Mouse (Mus musculus) kidney, postnatal 25 days (tissue): ENCODE measurements around the gene Habp4.
A peak's percentile ranks its signal among the peaks of the same experiment; 100 is the strongest.

Experiments used
- DNase-seq, 2 experiments: peaks; one replicate each; pipeline ENCODE4 v3.0.0; 2021; ENCODE audit warnings: mixed read lengths in 2 of 2

Gene Habp4

GRCm38 (mm10) chr13:64161548-64161915 is at the start of gene Habp4:
TSS of gene Habp4 (plus strand) at chr13:64161824.
- peak; percentile 99 for DNase-seq

GRCm38 (mm10) chr13:64117442-64117841 is 44.2 kb upstream of the Habp4 start:
- no peak for DNase-seq

- DNase-seq, result no peak
Observed at GRCm38 (mm10) chr13:64120760-64121159, 40.9 kb upstream of the Habp4 start.

- DNase-seq, result peak in 1 of 2 experiments; percentile 23
Observed at GRCm38 (mm10) chr13:64123491-64124188, 38.0 kb upstream of the Habp4 start.

GRCm38 (mm10) chr13:64124886-64125285 is 36.7 kb upstream of the Habp4 start:
- DNase-seq, result no peak

- DNase-seq, result no peak
Observed at GRCm38 (mm10) chr13:64126316-64126715, 35.3 kb upstream of the Habp4 start.

GRCm38 (mm10) chr13:64128858-64129615 is 32.6 kb upstream of the Habp4 start, which contains the start of gene Slc35d2:
TSS of gene Slc35d2 (minus strand) at chr13:64129368.
- DNase-seq, result peak; percentile 77 to 92

GRCm38 (mm10) chr13:64129616-64130375 is 31.8 kb upstream of the Habp4 start:
- peak; percentile 69 to 82 for DNase-seq

GRCm38 (mm10) chr13:64150121-64150520 is 11.5 kb upstream of the Habp4 start:
- no peak for DNase-seq

GRCm38 (mm10) chr13:64152241-64152669 is 9.4 kb upstream of the Habp4 start:
- peak; percentile 91 to 95 for DNase-seq

GRCm38 (mm10) chr13:64152671-64153082 is 8.9 kb upstream of the Habp4 start:
- DNase-seq, result no peak

GRCm38 (mm10) chr13:64153083-64153682 is 8.4 kb upstream of the Habp4 start, which contains the start of gene Zfp367:
TSS of gene Zfp367 (minus strand) at chr13:64153202.
- DNase-seq, result peak; percentile 98 to 100

GRCm38 (mm10) chr13:64153751-64154267 is 7.8 kb upstream of the Habp4 start:
- peak; percentile 88 to 94 for DNase-seq

- DNase-seq, result no peak
Observed at GRCm38 (mm10) chr13:64154651-64155050, 7.0 kb upstream of the Habp4 start.

- DNase-seq, result peak; percentile 43 to 50
Observed at GRCm38 (mm10) chr13:64155171-64155571, 6.5 kb upstream of the Habp4 start.

- no peak for DNase-seq
Observed at GRCm38 (mm10) chr13:64156966-64157365, 4.7 kb upstream of the Habp4 start.

- DNase-seq, result no peak
Observed at GRCm38 (mm10) chr13:64161916-64162611, 440 bp downstream of the Habp4 start.

GRCm38 (mm10) chr13:64162626-64163025 is 1.0 kb downstream of the Habp4 start:
- peak in 1 of 2 experiments; percentile 7 for DNase-seq

GRCm38 (mm10) chr13:64163147-64163715 is 1.6 kb downstream of the Habp4 start:
- peak in 1 of 2 experiments; percentile 20 for DNase-seq

- DNase-seq, result no peak
Observed at GRCm38 (mm10) chr13:64169746-64170145, 8.1 kb downstream of the Habp4 start.

GRCm38 (mm10) chr13:64178000-64178399 is 16.4 kb downstream of the Habp4 start:
- no peak for DNase-seq
